Mouse (Mus musculus): Measurements from ENCODE around the gene Mecom. TPM values are rescaled to one million over a fixed set of nuclear protein-coding genes. Genes with fewer than 3 reads are reported as not detected.

Mecom gene
- polyA plus RNA-seq, 1 experiment from 2014 or later: 217 TPM

- Histone ChIP-seq H3K4me3 (no peak overlapping the region), H3K9me3 (replicated peaks) (no peaks in the 10 kb centered on the region), H3K27ac (no peak overlapping the region), H3K27me3 (ENCODE audit: low read depth, poor library complexity, severe bottlenecking) (no peaks in the 10 kb centered on the region), H3K36me3 (0 out of 2 replicates have a peak, but pooled peaks cover 2% of the 10 kb centered on the region), H3K4me1 (peaks cover 14% of the 10 kb centered on the region; the same call in 1 of the 2 replicates)
- no peak for DNase-seq (ENCODE audit: low spot score)
- 83% methylated on average over 3 of the region's 3 CpGs for WGBS
Measured at GRCm38 (mm10) chr3:30122618-30123017, 425.2 kb downstream of the Mecom start.

- Histone ChIP-seq H3K27me3 (ENCODE audit: low read depth, poor library complexity, severe bottlenecking) (no peaks in the 10 kb centered on the region), H3K9me3 (replicated peaks) (no peaks in the 10 kb centered on the region), H3K36me3 (no peaks in the 10 kb centered on the region), H3K4me1 (peaks cover 23% of the 10 kb centered on the region; the same call in 1 of the 2 replicates), H3K4me3 (no peak overlapping the region), H3K27ac (no peak overlapping the region)
- WGBS: 88% methylated on average over 8 of the region's 8 CpGs
- no peak for DNase-seq (ENCODE audit: low spot score)
Measured at GRCm38 (mm10) chr3:30120790-30121512, 426.9 kb downstream of the Mecom start.

GRCm38 (mm10) chr3:30118594-30119297 is 429.1 kb downstream of the Mecom start:
- Histone ChIP-seq H3K36me3 (no peaks in the 10 kb centered on the region), H3K27ac (peak overlapping the region; percentile 14; the same call in 1 of the 2 replicates), H3K4me3 (no peak overlapping the region), H3K27me3 (ENCODE audit: low read depth, poor library complexity, severe bottlenecking) (no peaks in the 10 kb centered on the region), H3K9me3 (replicated peaks) (no peaks in the 10 kb centered on the region), H3K4me1 (peaks cover 30% of the 10 kb centered on the region; the same call in 1 of the 2 replicates)
- WGBS: 91% methylated on average over 7 of the region's 7 CpGs
- no peak for DNase-seq (ENCODE audit: low spot score)

GRCm38 (mm10) chr3:30113249-30113770 is 434.5 kb downstream of the Mecom start:
- H3K27me3 ChIP-seq (ENCODE audit: low read depth, poor library complexity, severe bottlenecking): no peaks in the 10 kb centered on the region
- no peak overlapping the region for H3K4me3 ChIP-seq
- H3K9me3 ChIP-seq (replicated peaks): no peaks in the 10 kb centered on the region
- peaks cover 57% of the 10 kb centered on the region for H3K4me1 ChIP-seq
- 55% methylated on average over 3 of the region's 3 CpGs for WGBS
- H3K27ac ChIP-seq: peak overlapping the region; percentile 57; the same call in 1 of the 2 replicates
- H3K36me3 ChIP-seq: no peaks in the 10 kb centered on the region
- DNase-seq (ENCODE audit: low spot score): no peak

GRCm38 (mm10) chr3:30107945-30108670 is 439.7 kb downstream of the Mecom start:
- H3K9me3 ChIP-seq (replicated peaks): no peaks in the 10 kb centered on the region
- 39% methylated on average over 9 of the region's 9 CpGs for WGBS
- no peaks in the 10 kb centered on the region for H3K27me3 ChIP-seq (ENCODE audit: low read depth, poor library complexity, severe bottlenecking)
- peak overlapping the region; percentile 91 for H3K27ac ChIP-seq
- DNase-seq (ENCODE audit: low spot score): peak; percentile 87
- peaks cover 78% of the 10 kb centered on the region for H3K4me1 ChIP-seq
- H3K36me3 ChIP-seq: no peaks in the 10 kb centered on the region
- H3K4me3 ChIP-seq: no peak overlapping the region

- peaks cover 84% of the 10 kb centered on the region for H3K4me1 ChIP-seq
- no peaks in the 10 kb centered on the region for H3K9me3 ChIP-seq (replicated peaks)
- DNase-seq (ENCODE audit: low spot score): peak; percentile 49
- no peak overlapping the region for H3K4me3 ChIP-seq
- peak overlapping the region; percentile 91 for H3K27ac ChIP-seq
- no peaks in the 10 kb centered on the region for H3K36me3 ChIP-seq
- WGBS: 67% methylated on average over 18 of the region's 18 CpGs
- no peaks in the 10 kb centered on the region for H3K27me3 ChIP-seq (ENCODE audit: low read depth, poor library complexity, severe bottlenecking)
Measured at GRCm38 (mm10) chr3:30106481-30106880, 441.3 kb downstream of the Mecom start.

GRCm38 (mm10) chr3:30105859-30106258 is 441.9 kb downstream of the Mecom start:
- no peaks in the 10 kb centered on the region for H3K36me3 ChIP-seq
- WGBS: 5% methylated on average over 1 of the region's 1 CpGs
- peak overlapping the region; percentile 91 for H3K27ac ChIP-seq
- no peaks in the 10 kb centered on the region for H3K27me3 ChIP-seq (ENCODE audit: low read depth, poor library complexity, severe bottlenecking)
- DNase-seq (ENCODE audit: low spot score): no peak
- H3K4me3 ChIP-seq: peak overlapping the region; percentile 37; the same call in 1 of the 2 replicates
- H3K9me3 ChIP-seq (replicated peaks): no peaks in the 10 kb centered on the region
- H3K4me1 ChIP-seq: peaks cover 86% of the 10 kb centered on the region

- Histone ChIP-seq H3K27me3 (ENCODE audit: low read depth, poor library complexity, severe bottlenecking) (no peaks in the 10 kb centered on the region), H3K9me3 (replicated peaks) (no peaks in the 10 kb centered on the region), H3K27ac (peak overlapping the region; percentile 91), H3K4me3 (peak overlapping the region; percentile 37), H3K36me3 (no peaks in the 10 kb centered on the region), H3K4me1 (peaks cover 90% of the 10 kb centered on the region)
- WGBS: 9% methylated on average over 15 of the region's 15 CpGs
- DNase-seq (ENCODE audit: low spot score): peak; percentile 63
Measured at GRCm38 (mm10) chr3:30105194-30105823, 442.5 kb downstream of the Mecom start.

GRCm38 (mm10) chr3:30104515-30105098 is 443.2 kb downstream of the Mecom start:
- WGBS: 17% methylated on average over 4 of the region's 4 CpGs
- H3K4me1 ChIP-seq: peaks cover 90% of the 10 kb centered on the region
- peak overlapping the region; percentile 91 for H3K27ac ChIP-seq

GRCm38 (mm10) chr3:30101146-30101545 is 446.7 kb downstream of the Mecom start:
- Histone ChIP-seq H3K9me3 (replicated peaks) (no peaks in the 10 kb centered on the region), H3K4me3 (no peak overlapping the region), H3K36me3 (no peaks in the 10 kb centered on the region), H3K27me3 (ENCODE audit: low read depth, poor library complexity, severe bottlenecking) (no peaks in the 10 kb centered on the region), H3K27ac (peak overlapping the region; percentile 91), H3K4me1 (peaks cover 84% of the 10 kb centered on the region)
- 71% methylated on average over 4 of the region's 4 CpGs for WGBS
- no peak for DNase-seq (ENCODE audit: low spot score)

More at GRCm38 (mm10) chr3:30104515-30105098, 443.2 kb downstream of the Mecom start:
- Histone ChIP-seq H3K36me3 (no peaks in the 10 kb centered on the region), H3K27me3 (ENCODE audit: low read depth, poor library complexity, severe bottlenecking) (no peaks in the 10 kb centered on the region), H3K9me3 (replicated peaks) (no peaks in the 10 kb centered on the region), H3K4me3 (peak overlapping the region; percentile 37)
- DNase-seq (ENCODE audit: low spot score): peak; percentile 52

GRCm38 (mm10) chr3:30097713-30098112 is 450.1 kb downstream of the Mecom start:
- H3K27ac ChIP-seq: peak overlapping the region; percentile 59

GRCm38 (mm10) chr3:30097129-30097528 is 450.7 kb downstream of the Mecom start:
- no peaks in the 10 kb centered on the region for H3K27me3 ChIP-seq (ENCODE audit: low read depth, poor library complexity, severe bottlenecking)
- H3K4me3 ChIP-seq: no peak overlapping the region
- no peaks in the 10 kb centered on the region for H3K36me3 ChIP-seq
- no peaks in the 10 kb centered on the region for H3K9me3 ChIP-seq (replicated peaks)
- H3K4me1 ChIP-seq: peaks cover 59% of the 10 kb centered on the region
- no peak for DNase-seq (ENCODE audit: low spot score)
- WGBS: 52% methylated on average over 4 of the region's 4 CpGs
- peak overlapping the region; percentile 59 for H3K27ac ChIP-seq

More at GRCm38 (mm10) chr3:30097713-30098112, 450.1 kb downstream of the Mecom start:
- H3K4me1 ChIP-seq: peaks cover 58% of the 10 kb centered on the region
- H3K4me3 ChIP-seq: no peak overlapping the region
- H3K27me3 ChIP-seq (ENCODE audit: low read depth, poor library complexity, severe bottlenecking): no peaks in the 10 kb centered on the region
- no peaks in the 10 kb centered on the region for H3K36me3 ChIP-seq
- WGBS: 57% methylated on average over 3 of the region's 3 CpGs
- no peak for DNase-seq (ENCODE audit: low spot score)
- H3K9me3 ChIP-seq (replicated peaks): no peaks in the 10 kb centered on the region

Measured in limb, embryonic 10.5 days (tissue).